Mouse (Mus musculus) heart, postnatal 10 days (tissue): ENCODE measurements around the gene Spata18. TPM values are rescaled to one million over a fixed set of nuclear protein-coding genes. Genes with fewer than 3 reads are reported as not detected.
A peak's percentile ranks its signal among the peaks of the same experiment; 100 is the strongest.

Experiments used
- DNase-seq, 2 experiments: peaks; one replicate each; pipeline ENCODE4 v3.0.0; 2021
- intact Hi-C: fragments of 180-260 bp; cut with DNase I; formaldehyde crosslinking; loops from one replicate; pipeline ENCODE4 v1.15.1; 2025
- total RNA-seq, 2 experiments: library from RNA; stranded (reverse); gene quantifications; 2 replicates each; pipeline ENCODE4 v1.2.3; 2021

Gene Spata18
- total RNA-seq: 1 to 10 TPM; 1.8 TPM

DNA sequence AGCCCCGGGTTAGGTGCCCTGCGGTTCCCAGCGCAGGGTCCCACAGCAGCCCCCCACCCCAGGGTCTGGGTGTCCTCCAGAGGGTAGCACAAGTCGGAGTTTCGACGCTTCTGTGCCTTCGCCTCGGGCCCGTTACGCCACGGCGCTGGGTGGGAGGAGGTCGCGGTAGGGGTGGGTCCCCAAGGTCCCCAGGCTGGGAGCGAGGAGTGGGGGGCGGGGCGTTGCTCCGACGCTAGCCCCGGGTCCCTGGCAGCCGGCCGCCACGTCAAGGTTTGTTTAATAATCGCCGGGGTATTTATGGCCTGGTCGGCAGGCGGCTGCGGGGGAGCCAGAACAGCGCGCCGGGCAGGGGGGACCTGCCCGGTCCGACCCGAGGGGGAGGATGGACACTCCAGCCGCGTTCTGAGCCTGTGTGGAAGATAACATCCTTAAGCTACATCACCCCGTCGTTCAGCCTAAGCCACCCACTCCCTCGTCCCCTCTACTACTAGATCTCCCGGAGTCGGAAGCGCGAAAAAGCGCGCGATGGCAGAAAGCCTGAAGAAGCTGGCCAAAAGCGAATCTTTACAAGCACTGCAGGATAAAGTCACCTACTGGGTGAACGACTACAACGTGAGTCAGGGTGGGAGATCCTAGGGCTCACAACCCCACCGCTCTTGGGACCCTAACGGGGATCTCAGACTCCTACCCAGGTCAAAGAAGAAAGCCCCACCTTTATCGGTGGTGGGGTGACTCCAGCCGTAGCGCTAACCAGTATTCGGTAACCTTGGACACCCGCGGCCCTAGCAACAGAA, at the start of gene Spata18:
Gene Spata18 (plus strand): TSS at position 319 of the 794 bp plus-strand sequence.
- intact Hi-C loops: no loop called here
- peak; percentile 38 to 58 for DNase-seq

GRCm38 (mm10) chr5:73602865-73603264, 48.3 kb upstream of the Spata18 start:
- no peak for DNase-seq
- intact Hi-C loops: no loop called here

- no peak for DNase-seq
- intact Hi-C loops: no loop called here
Measured at GRCm38 (mm10) chr5:73604542-73604941, 46.6 kb upstream of the Spata18 start.

DNA sequence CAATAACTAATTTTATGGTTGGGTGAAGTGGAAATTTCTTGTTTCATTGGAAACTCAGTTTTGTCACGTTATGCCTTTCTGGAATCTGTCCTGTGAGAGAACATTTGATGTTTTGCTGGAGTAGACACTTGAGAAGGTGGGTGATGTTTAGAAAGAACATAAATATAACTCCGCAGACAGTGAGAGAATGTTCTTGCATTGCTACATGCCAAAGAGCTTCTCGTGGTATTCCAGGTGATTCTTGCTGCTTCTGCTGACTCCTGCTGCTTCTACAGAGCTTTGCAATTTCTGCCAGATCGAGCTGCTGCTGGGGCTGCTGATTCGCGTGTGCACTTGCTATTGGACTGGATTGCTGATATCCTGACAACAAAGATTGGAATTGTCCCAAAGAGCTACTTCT, 46.2 kb upstream of the Spata18 start:
- intact Hi-C loops: no loop called here
- no peak for DNase-seq

DNA sequence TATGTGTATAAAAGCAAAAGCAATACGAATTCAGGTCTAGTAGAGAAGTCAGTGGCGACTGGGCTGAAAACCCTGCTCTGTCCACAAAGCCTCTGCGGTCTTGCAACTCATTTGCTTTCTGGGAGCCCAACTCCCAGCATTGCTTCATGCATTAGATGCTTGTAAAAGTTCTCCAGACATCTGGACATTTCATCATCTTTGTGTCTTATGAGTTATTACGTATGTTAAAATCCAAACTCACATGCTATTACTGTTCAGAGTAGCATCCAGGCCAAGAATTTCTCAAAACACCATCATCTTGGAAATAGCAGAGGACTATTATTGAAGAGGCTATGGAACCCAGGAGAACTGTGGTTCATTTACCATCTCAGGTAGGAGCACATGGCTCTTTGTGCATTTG, 40.1 kb upstream of the Spata18 start:
- DNase-seq: no peak
- intact Hi-C loops: no loop called here

GRCm38 (mm10) chr5:73613296-73613695, 37.9 kb upstream of the Spata18 start:
- intact Hi-C loops: no loop called here

GRCm38 (mm10) chr5:73615211-73615610, 36.0 kb upstream of the Spata18 start:
- intact Hi-C loops: no loop called here
- no peak for DNase-seq

More at GRCm38 (mm10) chr5:73613296-73613695, 37.9 kb upstream of the Spata18 start:
- no peak for DNase-seq

- no peak for DNase-seq
- intact Hi-C loops: no loop called here
Measured at GRCm38 (mm10) chr5:73618969-73619368, 32.2 kb upstream of the Spata18 start.

DNA sequence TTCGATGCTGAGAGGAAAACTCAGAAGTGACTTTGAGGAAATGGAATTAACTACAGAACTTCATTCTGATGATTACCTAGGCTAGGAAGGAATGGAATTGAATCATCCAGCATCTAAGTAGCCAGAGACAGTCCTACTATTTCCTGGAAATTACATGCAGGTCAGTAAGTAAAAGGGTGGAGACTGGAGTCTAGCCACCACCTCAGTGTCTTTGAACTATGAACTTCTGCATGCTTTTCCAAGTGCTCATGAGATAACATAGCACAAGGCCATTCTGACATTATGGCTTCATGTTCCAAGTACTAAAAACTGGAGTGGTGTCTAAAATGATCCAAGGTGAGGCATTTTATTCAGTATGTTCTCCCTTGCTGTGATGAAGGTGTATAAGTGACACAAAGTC, 25.7 kb upstream of the Spata18 start:
- intact Hi-C loops: no loop called here
- DNase-seq: no peak

- no peak for DNase-seq
- intact Hi-C loops: no loop called here
Measured at GRCm38 (mm10) chr5:73626842-73627241, 24.3 kb upstream of the Spata18 start.

DNA sequence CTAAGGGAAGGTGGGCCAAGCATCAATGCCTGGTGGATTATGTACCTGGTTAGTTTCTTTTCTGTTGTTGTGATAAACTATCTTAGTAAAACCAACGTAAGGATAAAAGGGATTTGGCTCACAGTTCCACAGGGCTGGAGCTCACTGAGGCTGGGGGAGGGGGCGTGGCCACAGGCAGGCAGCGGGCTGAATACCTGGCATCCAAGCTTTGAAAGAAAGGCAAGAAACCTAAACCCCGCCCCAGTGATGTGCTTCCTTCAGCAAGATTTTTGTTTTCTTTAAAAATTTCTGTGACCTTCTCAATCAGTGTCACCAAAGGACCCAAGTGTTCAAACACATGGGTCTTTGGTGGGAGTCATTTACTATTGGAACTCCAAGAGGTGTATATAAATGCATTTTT, 23.6 kb upstream of the Spata18 start:
- intact Hi-C loops: no loop called here
- DNase-seq: no peak

GRCm38 (mm10) chr5:73627991-73628390, 23.2 kb upstream of the Spata18 start:
- intact Hi-C loops: no loop called here
- DNase-seq: no peak

DNA sequence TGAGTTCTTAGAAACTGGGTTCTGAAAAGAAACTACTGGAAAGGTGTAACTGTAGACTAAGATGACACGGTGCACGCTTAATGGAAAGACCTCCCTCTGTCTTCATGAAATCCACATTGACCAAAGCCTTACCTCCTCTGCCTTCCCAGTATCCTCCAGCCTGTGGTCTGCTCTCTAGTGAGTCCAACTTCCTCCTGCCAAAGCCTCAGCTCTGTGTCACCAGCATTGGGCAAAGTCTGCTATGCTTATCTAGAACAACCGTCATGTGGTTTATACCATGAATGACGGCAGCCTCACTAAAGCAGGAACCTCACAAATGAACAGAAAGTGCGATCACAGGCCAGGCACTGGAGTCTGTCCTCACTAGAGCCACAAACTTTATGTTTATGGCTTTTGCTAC, 21.0 kb upstream of the Spata18 start:
- intact Hi-C loops: no loop called here

DNA sequence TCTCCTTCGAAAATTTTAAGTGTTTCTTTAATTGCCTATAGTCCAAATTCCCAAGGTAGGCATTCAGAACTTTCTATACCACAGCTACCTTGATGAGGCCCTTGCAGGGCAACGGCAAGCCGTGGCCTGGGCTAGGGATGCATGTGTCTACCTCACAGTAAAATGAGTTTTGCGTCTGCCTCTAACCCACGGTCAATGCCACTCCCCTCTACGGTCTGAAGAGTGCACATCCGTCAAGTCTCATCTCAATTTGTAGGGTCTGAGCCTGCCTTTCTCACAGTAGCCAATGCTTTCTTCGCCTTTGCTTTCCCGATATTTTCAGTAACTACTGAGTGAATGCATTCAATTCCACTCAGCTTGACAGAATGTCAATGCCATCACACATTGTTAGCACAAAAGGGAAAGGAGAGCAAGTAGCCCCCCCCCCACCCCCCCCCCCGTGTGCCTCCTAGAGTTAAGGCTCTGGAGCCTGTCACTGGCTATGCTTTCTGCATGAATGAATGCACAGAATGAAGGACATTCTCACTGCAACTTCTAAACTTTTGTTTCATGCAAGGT, 20.1 kb upstream of the Spata18 start:
- intact Hi-C loops: no loop called here
- DNase-seq: no peak

More for the DNA sequence above, 21.0 kb upstream of the Spata18 start:
- DNase-seq: peak in 1 of 2 experiments; percentile 20

GRCm38 (mm10) chr5:73632291-73632690, 18.9 kb upstream of the Spata18 start, which contains the start of gene Lrrc66:
Gene Lrrc66 (minus strand): TSS chr5:73632526.
- no peak for DNase-seq
- intact Hi-C loops: loop anchor here (2.0 kb wide), 1 partner anchor 91 kb away; no protein-coding TSS in a partner anchor

DNA sequence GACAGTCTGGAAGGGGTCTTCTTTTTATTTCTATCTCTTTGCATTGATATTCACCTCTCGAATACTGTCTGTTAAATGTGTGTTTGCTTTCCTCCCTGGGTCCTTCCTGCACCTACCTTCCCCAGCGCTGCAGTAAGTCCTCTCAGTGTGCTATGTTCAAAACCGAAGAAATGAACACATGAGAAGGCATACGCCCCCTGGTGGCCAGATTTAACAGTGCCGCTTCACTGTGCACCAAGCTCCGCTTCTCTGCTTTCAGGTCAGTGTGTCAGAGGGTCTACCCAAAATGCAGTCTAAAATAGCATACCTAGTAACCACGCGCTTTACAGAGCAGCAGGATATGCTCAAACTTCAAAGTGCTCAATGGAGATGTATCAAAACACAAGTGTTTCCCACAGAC, 18.0 kb upstream of the Spata18 start:
- intact Hi-C loops: loop anchor here (2.0 kb wide), 1 partner anchor 92 kb away; no protein-coding TSS in a partner anchor
- DNase-seq: peak; percentile 72 to 84

DNA sequence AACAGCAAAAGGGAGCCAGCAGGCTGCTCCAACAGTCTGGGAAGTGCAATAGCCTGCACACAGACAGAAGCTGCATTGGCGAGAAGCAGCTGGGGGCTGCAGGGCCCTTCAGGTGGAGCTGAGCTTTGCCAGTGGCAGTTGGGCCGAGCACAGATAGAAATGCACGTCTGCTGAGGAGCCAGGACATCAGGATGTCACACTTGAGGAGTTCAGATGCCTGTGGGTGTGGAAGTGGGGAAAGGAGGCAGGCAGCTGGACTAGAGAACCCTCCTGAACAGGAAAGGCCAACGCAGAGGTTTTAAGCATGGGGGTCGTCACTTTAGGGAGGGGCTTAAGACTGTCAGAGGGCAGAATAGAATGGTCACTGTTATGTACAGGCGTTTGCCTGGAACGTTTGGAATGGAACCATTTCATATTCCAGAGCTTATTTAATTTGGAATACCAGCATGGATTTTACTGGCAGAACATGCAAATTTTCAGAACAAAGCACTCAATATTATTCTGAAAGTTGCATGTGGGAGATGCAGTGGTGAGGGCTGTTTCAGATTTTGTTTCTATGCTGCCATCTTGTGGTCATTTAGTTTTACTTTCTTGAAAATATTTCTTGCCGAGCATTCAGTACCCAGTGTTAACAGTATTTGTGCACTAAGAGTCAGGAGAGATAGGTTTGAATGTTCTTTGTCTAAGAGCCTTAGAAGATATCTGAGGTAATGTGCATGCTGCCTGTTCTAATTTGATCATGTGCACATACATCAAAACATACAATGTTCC, 13.7 kb upstream of the Spata18 start:
- intact Hi-C loops: loop anchor here (1.0 to 5.0 kb wide), 2 partner anchors 145 to 206 kb away; no protein-coding TSS in a partner anchor
- peak; percentile 18 to 26 for DNase-seq

GRCm38 (mm10) chr5:73641058-73641457, 10.1 kb upstream of the Spata18 start:
- intact Hi-C loops: loop anchor here (10.0 kb wide), 1 partner anchor 506 kb away; no protein-coding TSS in a partner anchor
- DNase-seq: no peak

- intact Hi-C loops: loop anchor here (10.0 kb wide), 1 partner anchor 507 kb away; no protein-coding TSS in a partner anchor
- peak in 1 of 2 experiments; percentile 53 for DNase-seq
Measured at GRCm38 (mm10) chr5:73642091-73642490, 9.1 kb upstream of the Spata18 start.

GRCm38 (mm10) chr5:73647261-73647900, 3.8 kb upstream of the Spata18 start, which contains the start of gene Sgcb:
Gene Sgcb (minus strand): TSS chr5:73647790.
- intact Hi-C loops: loop anchor here (10.0 kb wide), 1 partner anchor 513 kb away; no protein-coding TSS in a partner anchor
- peak; percentile 91 to 93 for DNase-seq
